Mouse (Mus musculus) spleen, adult 2 months (tissue): ENCODE data around the gene Cox6b1.

Experiments
- CTCF ChIP-seq: fragments of 200-500 bp; IDR thresholded peaks from 2 replicates; pipeline ENCODE4 v1.5.1; 2011; ENCODE audit warnings: mild to moderate bottlenecking, inconsistent platforms; ENCODE audit not compliant: insufficient read depth, insufficient read length, insufficient replicate concordance; ENCODE audit errors: extremely low read depth
- POLR2A ChIP-seq: fragments of 200-500 bp; IDR thresholded peaks from 2 replicates; pipeline ENCODE4 v1.6.1; 2011; ENCODE audit warnings: low read depth, low read length, inconsistent platforms

DNA sequence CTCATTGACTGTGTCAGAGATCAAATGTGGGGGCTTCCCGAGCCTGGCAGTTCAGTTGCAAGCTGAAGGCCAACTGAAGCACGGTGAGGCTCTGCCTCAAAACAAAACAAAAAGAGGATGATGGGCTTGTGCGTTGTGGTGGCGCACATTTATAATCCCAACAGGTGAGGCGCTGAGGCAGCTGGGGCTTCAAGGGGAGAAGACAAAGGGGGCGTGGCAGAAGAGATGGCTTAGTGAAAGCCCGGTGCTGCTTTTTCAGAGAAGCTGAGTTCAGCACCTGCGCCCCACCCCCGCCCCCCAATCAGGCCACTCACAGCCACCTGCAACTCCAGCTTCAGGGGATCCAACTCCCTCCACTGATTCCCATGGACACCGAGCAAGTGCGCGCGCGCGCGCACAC is 17.5 kb downstream of the Cox6b1 start:
- no peak for TF ChIP-seq POLR2A
- TF ChIP-seq CTCF: no peak
